Mouse (Mus musculus) heart, adult 2 months (tissue): ENCODE measurements around the gene Anks1b.

Experiments
- CTCF ChIP-seq: fragments of 200-600 bp; IDR thresholded peaks from 2 replicates; pipeline ENCODE4 v1.8.1; 2022; ENCODE audit warnings: antibody characterized with exemption, mild to moderate bottlenecking, moderate library complexity
- POLR2A ChIP-seq: fragments of 200-500 bp; IDR thresholded peaks from 2 replicates; pipeline ENCODE4 v1.6.1; 2011; ENCODE audit warnings: mild to moderate bottlenecking, low read depth, low read length, control low read depth; ENCODE audit not compliant: insufficient read depth

- TF ChIP-seq CTCF (no peak), POLR2A (no peak)
These were observed 935.5 kb downstream of the Anks1b start for GRCm38 (mm10) chr10:90808616-90809310.
